29 mouse cellular contexts compared by ENCODE assay signal in genomic region chr1:182349557-182349956, GRCm38 (mm10). TPM values are rescaled to one million over a fixed set of nuclear protein-coding genes. Genes with fewer than 3 reads are reported as not detected.
A peak's percentile ranks its signal among the peaks of the same experiment; 100 is the strongest.
DNase-seq lines count a peak whose midpoint lies in the region; ATAC-seq and TF ChIP-seq lines count a peak whose summit lies in the region.
"Had no signal": no experiment of that assay in that cellular context is flagged by ENCODE, and none has a peak within 500 bp of the region (broad histone marks: within the 10 kb centered on the region; RNA-seq: fewer than 3 reads in every experiment).

No protein-coding gene starts in this region.

- H3K4me1 ChIP-seq in liver, embryonic 12.5 days = no peaks in the 10 kb centered on the region
- H3K4me1 ChIP-seq in liver, postnatal 0 days (ENCODE audit: insufficient read depth) = no peaks in the 10 kb centered on the region
- peaks cover 9% of the 10 kb centered on the region for H3K4me1 ChIP-seq in cerebellum, adult 2 months (ENCODE audit: control insufficient read depth, insufficient read depth, low read length)
- H3K4me1 ChIP-seq: embryonic facial prominence, embryonic 12.5 days; embryonic facial prominence, embryonic 15.5 days had no signal

- DNase-seq in liver, postnatal 0 days = no peak
- peak; percentile 35 for DNase-seq in R1 (ENCODE audit: low read depth, low spot score)
- no peak for DNase-seq in cerebellum, adult 2 months
- no peak for DNase-seq in left cerebral cortex, postnatal 14 days (ENCODE audit: low spot score in 2 of 2)
- DNase-seq: adrenal gland, adult 8-10 months; adrenal gland, postnatal 25 days; B cell, adult 2 months; cerebellum, adult 11-12 months; cerebellum, adult 9-10 months; cerebellum, postnatal 14 days; forebrain, postnatal 0 days; gastrocnemius, adult 2 months; gastrocnemius, postnatal 14 days; heart, adult 18-20 months; heart, postnatal 10 days; heart, postnatal 4 days had no signal

- no peak overlapping the region for H3K27ac ChIP-seq in liver, embryonic 12.5 days
- no peak overlapping the region for H3K27ac ChIP-seq in liver, postnatal 0 days (ENCODE audit: low read depth)
- H3K27ac ChIP-seq in cerebellum, adult 2 months (ENCODE audit: insufficient read depth, low read length) = no peak overlapping the region
- H3K27ac ChIP-seq: embryonic facial prominence, embryonic 12.5 days; embryonic facial prominence, embryonic 15.5 days; gastrocnemius, adult 2 months; heart, embryonic 15.5 days; hindbrain, embryonic 14.5 days; hindbrain, postnatal 0 days had no signal

- no peak for TF ChIP-seq EP300 in liver, postnatal 0 days (IDR thresholded peaks at IDR 0.05; ENCODE audit: low read depth)

- no peak overlapping the region for H3K4me2 ChIP-seq in liver, embryonic 12.5 days
- H3K4me2 ChIP-seq in liver, postnatal 0 days (ENCODE audit: low read depth, low read length) = no peak overlapping the region
- H3K4me2 ChIP-seq: embryonic facial prominence, embryonic 12.5 days; embryonic facial prominence, embryonic 15.5 days; heart, embryonic 12.5 days; heart, embryonic 15.5 days; hindbrain, embryonic 14.5 days had no signal

- H3K9ac ChIP-seq in liver, embryonic 12.5 days = no peak overlapping the region
- H3K9ac ChIP-seq in liver, postnatal 0 days (replicated peaks) = no peak overlapping the region
- H3K9ac ChIP-seq: embryonic facial prominence, embryonic 12.5 days; embryonic facial prominence, embryonic 15.5 days; forebrain, postnatal 0 days; heart, embryonic 12.5 days; heart, embryonic 15.5 days; hindbrain, embryonic 14.5 days had no signal

- H3K9me3 ChIP-seq in liver, embryonic 12.5 days (replicated peaks) = no peaks in the 10 kb centered on the region
- H3K9me3 ChIP-seq in liver, postnatal 0 days (ENCODE audit: low read length) = peaks cover 3% of the 10 kb centered on the region; the same call in 1 of the 2 replicates
- H3K9me3 ChIP-seq: embryonic facial prominence, embryonic 15.5 days; heart, embryonic 15.5 days had no signal

- TF ChIP-seq CTCF in liver, postnatal 0 days (IDR thresholded peaks at IDR 0.05; ENCODE audit: low read depth) = no peak
- TF ChIP-seq CTCF in cerebellum, adult 2 months (IDR thresholded peaks at IDR 0.05; ENCODE audit: borderline replicate concordance, insufficient read depth, low read depth, low read length) = no peak

- no peak for TF ChIP-seq POLR2A in cerebellum, adult 2 months (IDR thresholded peaks at IDR 0.05; ENCODE audit: borderline replicate concordance, insufficient read depth, low read length)

- WGBS in liver, embryonic 12.5 days (ENCODE audit: insufficient replicate concordance) = 39% methylated on average over 6 of the region's 6 CpGs
- WGBS in liver, postnatal 0 days (ENCODE audit: insufficient replicate concordance) = 52% methylated on average over 6 of the region's 6 CpGs
- 89% methylated on average over 6 of the region's 6 CpGs for WGBS in cerebellum, adult 2 months

- no peaks in the 10 kb centered on the region for H3K36me3 ChIP-seq in liver, embryonic 12.5 days
- H3K36me3 ChIP-seq in liver, postnatal 0 days (replicated peaks; ENCODE audit: insufficient read depth, low read length) = no peaks in the 10 kb centered on the region
- H3K36me3 ChIP-seq: embryonic facial prominence, embryonic 12.5 days; embryonic facial prominence, embryonic 15.5 days; G1E; heart, embryonic 12.5 days; heart, embryonic 15.5 days had no signal

- intact Hi-C loops in left cerebral cortex, postnatal 14 days (cut with DNase I) = no loop called here

- no peak overlapping the region for H3K4me3 ChIP-seq in liver, embryonic 12.5 days
- no peak overlapping the region for H3K4me3 ChIP-seq in liver, postnatal 0 days (ENCODE audit: low read depth, low read length)
- H3K4me3 ChIP-seq in cerebellum, adult 2 months (replicated peaks; ENCODE audit: insufficient read depth, low read depth, low read length) = no peak overlapping the region
- H3K4me3 ChIP-seq: embryonic facial prominence, embryonic 12.5 days; embryonic facial prominence, embryonic 15.5 days; gastrocnemius, adult 2 months; heart, embryonic 12.5 days; heart, embryonic 15.5 days had no signal

- no peaks in the 10 kb centered on the region; the same call in 1 of the 2 replicates for H3K27me3 ChIP-seq in liver, embryonic 12.5 days (replicated peaks)
- no peaks in the 10 kb centered on the region for H3K27me3 ChIP-seq in liver, postnatal 0 days (ENCODE audit: insufficient read depth, low read length)
- H3K27me3 ChIP-seq in cerebellum, adult 2 months (ENCODE audit: control insufficient read depth, insufficient read depth, low read length) = no peaks in the 10 kb centered on the region
- H3K27me3 ChIP-seq: CH12.LX; embryonic facial prominence, embryonic 12.5 days; embryonic facial prominence, embryonic 15.5 days; heart, embryonic 12.5 days; heart, embryonic 15.5 days had no signal

- peak; percentile 59 for ATAC-seq in liver, embryonic 12.5 days
- ATAC-seq in liver, postnatal 0 days = no peak
- peak; percentile 52 for ATAC-seq in megakaryocyte progenitor cell, adult 5-6 weeks (replicated peaks; ENCODE audit: poor library complexity)
- ATAC-seq: activated CD4-positive, CD25-positive, alpha-beta regulatory T cell, adult 4 months; forebrain, embryonic 14.5 days; forebrain, postnatal 0 days; hindbrain, postnatal 0 days; inflammation-experienced regulatory T-cells, adult 6 months had no signal

RNA-seq across cellular contexts. Expression of gene Fbxo28, which starts 8.1 kb away (rescaled TPM):
- 11.5 and 12.7 TPM in 2 replicates for polyA plus RNA-seq in liver, embryonic 12.5 days (2016; fragmentation: Nextera tagmentation; extraction: Ambion mirVana)
- 4.7 and 4.9 TPM in 2 replicates for polyA plus RNA-seq in liver, postnatal 0 days (2015; fragmentation: Nextera tagmentation; extraction: Ambion mirVana)
- 14.2 and 14.3 TPM in 2 replicates for total RNA-seq in megakaryocyte progenitor cell, adult 5-6 weeks (2015)
- total RNA-seq in megakaryocyte progenitor cell, adult 5-6 weeks (2017) = 10.8 and 12.7 TPM in 2 replicates
- 28.3 and 31.0 TPM in 2 replicates for polyA plus RNA-seq in cerebellum, adult 2 months (2012; rRNA removed)
- total RNA-seq in left cerebral cortex, postnatal 14 days (2021) = 10 to 100 TPM; 46.9 to 47.5 TPM

RNA-seq across cellular contexts. Expression of gene Trp53bp2, which starts 59.4 kb away (rescaled TPM):
- 5.3 and 5.6 TPM in 2 replicates for polyA plus RNA-seq in liver, embryonic 12.5 days (2016; fragmentation: Nextera tagmentation; extraction: Ambion mirVana)
- 3.3 and 4.1 TPM in 2 replicates for polyA plus RNA-seq in liver, postnatal 0 days (2015; fragmentation: Nextera tagmentation; extraction: Ambion mirVana)
- total RNA-seq in megakaryocyte progenitor cell, adult 5-6 weeks (2015) = 12.3 and 17.5 TPM in 2 replicates
- total RNA-seq in megakaryocyte progenitor cell, adult 5-6 weeks (2017) = 7.5 and 10.6 TPM in 2 replicates
- polyA plus RNA-seq in cerebellum, adult 2 months (2012; rRNA removed) = 21.1 and 25.3 TPM in 2 replicates
- total RNA-seq in left cerebral cortex, postnatal 14 days (2021) = 10 to 100 TPM; 18.7 to 19.0 TPM
